Mouse (Mus musculus) kidney, adult 2 months (tissue): ENCODE measurements at regions not wholly inside any gene's neighbourhood (a gene's known extent, or its start where the extent isn't known, plus 50 kb on each side); places are given as distances from the start of the nearest gene placed in this dataset.
A peak's percentile ranks its signal among the peaks of the same experiment; 100 is the strongest.

Source experiments
- DNase-seq: peaks from one replicate; pipeline ENCODE4 v3.0.0; 2021
- H3K27ac ChIP-seq: fragments of 200-500 bp; 2 replicates; pipeline ENCODE4 v1.5.1; 2012; ENCODE audit warnings: low read depth, low read length, control low read depth, inconsistent platforms; ENCODE audit not compliant: insufficient read depth
- H3K27me3 ChIP-seq: fragments of 200-500 bp; replicated peaks from 2 replicates; pipeline ENCODE4 v1.6.1; 2012; ENCODE audit warnings: mild to moderate bottlenecking, moderate library complexity, low read length, inconsistent platforms; ENCODE audit not compliant: control insufficient read depth, insufficient read depth
- H3K36me3 ChIP-seq: fragments of 200-500 bp; 2 replicates; pipeline ENCODE4 v1.6.1; 2012; ENCODE audit warnings: mild to moderate bottlenecking, moderate library complexity, low read length, inconsistent platforms; ENCODE audit not compliant: control insufficient read depth, insufficient read depth
- H3K4me1 ChIP-seq: fragments of 200-500 bp; 2 replicates; pipeline ENCODE4 v1.6.1; 2011; ENCODE audit warnings: low read length; ENCODE audit not compliant: control insufficient read depth, insufficient read depth
- H3K4me3 ChIP-seq: fragments of 200-500 bp; 2 replicates; pipeline ENCODE4 v1.5.1; 2011; ENCODE audit warnings: mild to moderate bottlenecking, low read depth, low read length, control low read depth; ENCODE audit not compliant: insufficient read depth
- CTCF ChIP-seq: fragments of 200-500 bp; conservative IDR thresholded peaks from 2 replicates; pipeline ENCODE4 v1.5.1; 2011; ENCODE audit warnings: low read depth, mild to moderate bottlenecking, control low read depth, low read length, moderate library complexity, mixed read lengths; ENCODE audit not compliant: insufficient read depth, insufficient read length
- POLR2A ChIP-seq: fragments of 200-500 bp; IDR thresholded peaks from one replicate; pipeline ENCODE4 v1.6.1; 2011; ENCODE audit warnings: low read depth, low read length, control low read depth
- WGBS: fragments of 180-500 bp; shearing (Covaris S2); methylation state at CpG from one replicate; pipeline ENCODE4 v1.1.7; 2018; 5-methylcytosine and 5-hydroxymethylcytosine counted together

GRCm38 (mm10) chr4:94361528-94362217 is 194.7 kb upstream of the Gm10306 start:
- TF ChIP-seq POLR2A (no peak), CTCF (no peak)
- H3K4me1 ChIP-seq, result no peaks in the 10 kb centered on the region
- H3K27ac ChIP-seq, result no peak overlapping the region
- H3K4me3 ChIP-seq, result no peak overlapping the region
- 42% methylated on average over 12 of the region's 12 CpGs for WGBS
- H3K27me3 ChIP-seq, result no peaks in the 10 kb centered on the region; the same call in 1 of the 2 replicates
- no peak for DNase-seq
- no peaks in the 10 kb centered on the region for H3K36me3 ChIP-seq

GRCm38 (mm10) chr4:94365375-94365774 is 191.0 kb upstream of the Gm10306 start:
- Histone ChIP-seq H3K27ac (no peak overlapping the region), H3K4me3 (no peak overlapping the region), H3K4me1 (no peaks in the 10 kb centered on the region), H3K27me3 (no peaks in the 10 kb centered on the region), H3K36me3 (no peaks in the 10 kb centered on the region)
- DNase-seq, result no peak
- 21% methylated on average over 4 of the region's 4 CpGs for WGBS
- TF ChIP-seq CTCF (no peak), POLR2A (no peak)

GRCm38 (mm10) chr4:94367174-94367573 is 189.2 kb upstream of the Gm10306 start:
- no peak overlapping the region for H3K4me3 ChIP-seq
- H3K36me3 ChIP-seq, result no peaks in the 10 kb centered on the region
- H3K27ac ChIP-seq, result no peak overlapping the region
- 65% methylated on average over 3 of the region's 3 CpGs for WGBS
- no peak for DNase-seq
- H3K27me3 ChIP-seq, result no peaks in the 10 kb centered on the region
- TF ChIP-seq CTCF, result no peak
- TF ChIP-seq POLR2A, result no peak
- no peaks in the 10 kb centered on the region for H3K4me1 ChIP-seq

GRCm38 (mm10) chr4:94370981-94371380 is 185.4 kb upstream of the Gm10306 start:
- no peaks in the 10 kb centered on the region for H3K36me3 ChIP-seq
- H3K4me3 ChIP-seq, result no peak overlapping the region
- TF ChIP-seq CTCF, result no peak
- TF ChIP-seq POLR2A, result no peak
- H3K27ac ChIP-seq, result no peak overlapping the region
- no peaks in the 10 kb centered on the region for H3K27me3 ChIP-seq
- DNase-seq, result no peak
- no peaks in the 10 kb centered on the region for H3K4me1 ChIP-seq
- WGBS, result 36% methylated on average over 6 of the region's 6 CpGs

- WGBS, result 90% methylated on average over 1 of the region's 1 CpGs
- TF ChIP-seq POLR2A (no peak), CTCF (no peak)
- no peak overlapping the region for H3K4me3 ChIP-seq
- H3K4me1 ChIP-seq, result no peaks in the 10 kb centered on the region
- DNase-seq, result no peak
- H3K27me3 ChIP-seq, result no peaks in the 10 kb centered on the region
- no peaks in the 10 kb centered on the region for H3K36me3 ChIP-seq
- H3K27ac ChIP-seq, result no peak overlapping the region
Measured at GRCm38 (mm10) chr4:94376256-94376655, 180.1 kb upstream of the Gm10306 start.

GRCm38 (mm10) chr4:94385703-94386102 is 170.6 kb upstream of the Gm10306 start:
- Histone ChIP-seq H3K27ac (no peak overlapping the region), H3K27me3 (no peaks in the 10 kb centered on the region), H3K4me1 (no peaks in the 10 kb centered on the region), H3K36me3 (no peaks in the 10 kb centered on the region), H3K4me3 (no peak overlapping the region)
- 29% methylated on average over 7 of the region's 7 CpGs for WGBS
- TF ChIP-seq CTCF (no peak), POLR2A (no peak)
- DNase-seq, result peak; percentile 16

GRCm38 (mm10) chr4:94388317-94388716 is 168.0 kb upstream of the Gm10306 start:
- Histone ChIP-seq H3K27me3 (no peaks in the 10 kb centered on the region), H3K4me1 (no peaks in the 10 kb centered on the region), H3K27ac (no peak overlapping the region), H3K36me3 (no peaks in the 10 kb centered on the region), H3K4me3 (no peak overlapping the region)
- 59% methylated on average over 2 of the region's 2 CpGs for WGBS
- TF ChIP-seq POLR2A (no peak), CTCF (no peak)
- no peak for DNase-seq

GRCm38 (mm10) chr4:94394462-94394861 is 161.9 kb upstream of the Gm10306 start:
- H3K4me3 ChIP-seq, result no peak overlapping the region
- H3K27ac ChIP-seq, result no peak overlapping the region
- no peaks in the 10 kb centered on the region; the same call in 1 of the 2 replicates for H3K27me3 ChIP-seq
- H3K4me1 ChIP-seq, result no peaks in the 10 kb centered on the region
- TF ChIP-seq POLR2A (no peak), CTCF (no peak)
- 47% methylated on average over 2 of the region's 2 CpGs for WGBS
- no peaks in the 10 kb centered on the region for H3K36me3 ChIP-seq
- no peak for DNase-seq
